Mouse (Mus musculus) liver (tissue): Measurements from ENCODE around the gene Foxb1.

Experiments
- DNase-seq: peaks from one replicate; pipeline ENCODE4 v3.0.0-alpha.2; 2020; ENCODE audit warnings: mixed read lengths

The Foxb1 gene

DNA sequence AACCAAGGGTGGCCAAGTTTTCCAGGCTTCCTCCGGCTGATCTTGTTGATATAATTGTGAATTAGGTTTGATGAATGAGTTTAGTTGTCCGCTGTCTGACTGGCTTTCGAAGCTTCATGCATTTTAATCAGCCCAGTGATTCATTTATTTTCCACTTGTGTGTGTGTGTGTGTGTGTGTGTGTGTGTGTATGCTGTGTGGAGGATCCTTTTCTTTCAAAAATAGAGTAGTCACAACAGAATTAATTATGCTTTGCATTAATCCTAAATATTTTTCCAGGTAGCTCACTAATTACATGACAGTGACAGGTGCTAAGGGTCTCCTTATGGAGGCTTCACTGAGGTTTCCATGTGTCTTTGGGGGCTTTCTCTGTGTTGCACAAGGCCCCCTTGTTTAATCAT lies 4.3 kb downstream of the Foxb1 start:
- no peak for DNase-seq

DNA sequence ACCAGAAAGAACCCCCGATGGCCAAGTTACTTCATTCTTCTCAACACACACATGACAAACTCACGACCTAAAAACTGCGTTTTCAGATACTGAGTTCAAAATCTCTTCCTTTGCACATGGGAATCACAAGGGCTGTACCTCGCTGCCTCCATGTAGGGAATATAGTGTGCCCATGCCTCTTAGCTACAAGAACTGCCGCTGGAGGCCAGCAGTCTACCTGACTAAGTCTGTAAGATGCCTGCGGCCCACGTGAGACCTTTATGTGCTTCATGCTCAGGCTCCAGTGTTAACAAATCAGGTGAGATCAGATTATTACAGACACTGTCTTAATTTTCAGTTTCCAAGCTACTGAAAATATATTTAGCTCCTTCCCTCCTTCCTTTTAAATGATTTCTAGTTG lies 4.7 kb downstream of the Foxb1 start:
- DNase-seq, result no peak

DNA sequence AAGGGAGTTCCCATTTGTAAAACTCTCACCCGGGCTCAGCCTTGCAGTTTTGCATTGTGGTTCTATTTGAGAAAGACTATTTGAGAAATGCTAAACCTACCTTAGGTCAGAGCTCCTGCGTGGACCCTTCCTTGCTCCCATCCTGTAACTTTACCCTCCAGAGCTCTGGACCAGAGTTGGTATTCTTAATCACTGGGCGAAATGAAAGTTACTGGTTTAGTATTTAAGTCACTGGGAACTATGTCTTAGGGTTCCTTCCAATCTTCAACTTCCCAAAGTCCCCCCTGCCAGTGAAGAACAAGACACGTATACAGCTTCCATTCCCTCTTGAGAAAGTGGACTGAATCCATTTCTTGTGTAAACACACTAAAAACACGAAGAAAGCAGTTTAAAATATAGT lies 5.6 kb downstream of the Foxb1 start:
- DNase-seq, result no peak

DNA sequence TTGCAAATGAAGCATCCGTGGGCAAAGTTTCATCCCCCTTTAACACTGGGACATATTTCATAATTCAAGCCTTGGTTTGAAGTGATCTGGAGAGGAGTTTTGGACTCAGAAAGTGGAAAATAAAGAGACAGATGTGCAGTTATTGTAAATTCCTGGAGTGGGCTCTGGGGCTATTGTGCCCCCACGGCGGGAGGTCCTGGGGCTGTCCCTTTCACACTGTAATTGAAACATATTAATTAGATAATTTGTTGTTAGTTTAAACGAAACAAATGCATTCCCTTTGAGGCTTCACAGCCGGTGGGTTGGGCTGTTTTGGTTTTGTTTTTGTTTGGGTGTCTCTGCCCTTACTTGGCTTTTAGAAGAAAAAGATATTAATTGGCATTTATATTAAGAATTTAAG lies 6.0 kb downstream of the Foxb1 start:
- DNase-seq, result no peak

DNA sequence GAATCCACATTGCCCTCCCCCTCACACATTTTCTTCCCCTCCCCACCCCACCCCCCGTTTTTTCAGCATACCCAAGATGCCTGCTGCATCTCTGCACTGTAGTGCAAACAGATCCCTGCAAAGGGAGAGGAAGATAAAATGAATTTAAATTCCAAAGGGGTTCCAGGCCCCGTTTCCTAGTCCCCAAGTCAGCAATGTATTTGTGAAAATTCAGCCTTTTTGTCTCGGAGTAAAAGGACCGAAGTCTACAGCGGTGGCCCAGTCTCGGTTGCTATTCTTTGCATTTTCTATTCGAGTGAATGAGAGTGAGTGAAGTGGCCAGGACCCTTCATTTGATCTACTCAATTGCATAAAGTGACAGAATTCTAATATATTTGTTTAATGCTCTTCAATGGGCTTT lies 6.4 kb downstream of the Foxb1 start:
- no peak for DNase-seq

DNA sequence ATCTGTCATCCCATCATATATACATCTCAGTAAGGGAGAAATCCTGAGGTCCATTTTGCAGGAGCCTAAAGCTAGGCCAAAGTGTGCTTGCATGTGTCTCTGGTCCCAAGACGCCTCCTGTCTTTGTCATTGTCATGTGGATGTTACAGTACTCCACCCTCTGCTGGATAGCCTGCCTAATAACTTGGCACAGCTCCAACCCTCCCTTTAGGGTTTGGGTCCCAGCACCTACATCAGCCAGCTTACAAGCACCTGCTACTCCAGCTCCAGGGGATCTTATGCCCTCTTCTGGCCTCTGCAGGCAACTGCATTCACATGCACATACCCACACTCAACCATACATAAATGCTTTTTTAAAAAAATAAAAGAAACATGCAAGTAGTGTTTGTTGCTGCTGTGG lies 12.8 kb downstream of the Foxb1 start:
- no peak for DNase-seq

DNA sequence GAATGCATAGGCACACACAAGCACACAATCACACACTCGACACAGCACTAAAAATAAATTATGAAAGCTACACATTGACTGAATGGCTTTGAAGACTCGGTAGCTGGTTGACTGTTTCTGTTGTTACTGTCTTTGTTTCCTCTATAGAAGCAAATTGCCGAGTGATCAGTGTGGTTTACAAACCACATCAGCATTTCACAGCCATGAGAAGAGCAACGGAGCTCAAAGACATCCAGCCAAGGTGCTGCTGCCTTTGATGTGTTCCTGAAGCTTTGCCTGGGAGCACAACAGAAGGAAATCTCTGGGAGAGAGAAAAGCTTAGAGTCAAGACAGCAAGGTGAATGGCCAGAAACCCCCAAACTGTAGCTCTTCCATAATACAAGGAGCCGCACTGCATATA lies 32.0 kb downstream of the Foxb1 start:
- DNase-seq, result no peak

DNA sequence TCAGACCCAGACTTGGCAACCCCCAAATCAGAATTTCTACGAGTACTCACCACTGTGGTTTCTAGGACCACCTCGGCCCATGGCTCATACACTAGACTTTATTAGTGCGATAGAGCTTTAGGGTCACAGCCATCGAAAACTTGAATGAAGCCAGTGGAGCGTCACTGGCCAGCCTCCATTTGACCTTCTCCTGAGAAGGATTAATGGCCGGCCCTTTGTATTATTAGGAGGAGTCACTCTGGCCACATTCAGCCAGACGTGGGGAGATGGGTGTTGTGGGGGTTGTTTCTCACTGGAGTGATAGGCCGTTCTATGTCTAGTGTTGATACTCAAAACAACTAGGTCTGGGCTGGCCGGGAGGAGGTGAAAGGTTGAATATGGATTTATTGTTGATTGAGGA lies 42.3 kb downstream of the Foxb1 start:
- no peak for DNase-seq

DNA sequence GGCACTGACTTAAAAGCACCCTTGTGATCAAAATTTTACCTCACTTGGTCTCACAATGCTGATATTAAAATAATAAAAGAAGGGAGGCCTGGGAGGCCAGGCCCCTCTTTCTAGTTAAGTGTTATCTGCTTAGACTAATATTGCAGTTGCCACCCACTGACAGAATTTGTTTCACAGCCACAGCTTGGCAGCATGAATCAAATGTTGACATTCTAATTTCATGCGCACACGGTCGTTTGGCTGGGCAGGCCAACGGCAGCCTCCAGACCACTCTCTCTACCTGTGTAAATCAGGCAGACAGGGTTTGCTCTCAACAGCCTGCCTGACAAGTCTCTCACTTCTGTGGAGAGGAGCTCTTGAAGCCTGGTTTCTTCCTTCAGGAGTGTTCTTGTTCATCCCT lies 44.4 kb downstream of the Foxb1 start:
- no peak for DNase-seq

DNA sequence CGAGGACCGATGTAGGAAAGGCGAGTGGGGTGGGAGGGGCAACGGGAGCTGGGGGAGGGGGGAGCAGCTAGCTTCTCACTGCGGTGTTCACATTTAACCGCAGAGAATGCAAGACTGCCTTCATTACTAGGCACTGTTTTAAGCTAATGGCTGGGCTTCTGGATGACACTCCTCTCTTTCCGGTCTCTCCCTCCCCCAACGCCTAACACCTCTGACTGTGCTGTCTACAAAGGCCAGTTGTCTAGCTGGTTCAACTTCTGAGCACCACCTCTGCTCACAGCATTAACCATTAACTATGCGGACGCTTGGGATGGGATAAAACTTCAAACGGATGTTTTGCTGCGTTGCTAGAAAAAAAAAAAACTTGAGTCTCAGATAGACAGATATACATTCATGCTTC lies 45.3 kb downstream of the Foxb1 start:
- DNase-seq, result peak; percentile 39

DNA sequence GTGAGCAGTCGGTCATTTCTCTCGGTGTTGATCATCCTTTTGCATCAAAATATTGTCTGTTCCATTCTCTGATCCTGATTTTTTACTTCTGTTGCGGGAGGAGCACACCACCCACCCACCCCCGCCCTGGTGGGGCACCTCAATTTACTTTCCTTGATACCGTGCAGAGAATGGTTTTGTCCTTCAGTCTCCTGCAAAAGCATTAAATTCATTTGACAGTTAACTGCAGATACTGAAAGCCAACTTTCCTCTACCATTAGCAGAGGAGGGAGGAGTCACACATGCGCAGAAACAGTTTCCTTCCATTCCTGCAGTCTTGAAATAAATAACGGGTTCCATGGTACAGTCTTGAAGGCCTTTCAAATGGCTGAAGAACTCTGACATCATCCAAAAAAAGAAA lies 46.4 kb downstream of the Foxb1 start:
- DNase-seq, result no peak

DNA sequence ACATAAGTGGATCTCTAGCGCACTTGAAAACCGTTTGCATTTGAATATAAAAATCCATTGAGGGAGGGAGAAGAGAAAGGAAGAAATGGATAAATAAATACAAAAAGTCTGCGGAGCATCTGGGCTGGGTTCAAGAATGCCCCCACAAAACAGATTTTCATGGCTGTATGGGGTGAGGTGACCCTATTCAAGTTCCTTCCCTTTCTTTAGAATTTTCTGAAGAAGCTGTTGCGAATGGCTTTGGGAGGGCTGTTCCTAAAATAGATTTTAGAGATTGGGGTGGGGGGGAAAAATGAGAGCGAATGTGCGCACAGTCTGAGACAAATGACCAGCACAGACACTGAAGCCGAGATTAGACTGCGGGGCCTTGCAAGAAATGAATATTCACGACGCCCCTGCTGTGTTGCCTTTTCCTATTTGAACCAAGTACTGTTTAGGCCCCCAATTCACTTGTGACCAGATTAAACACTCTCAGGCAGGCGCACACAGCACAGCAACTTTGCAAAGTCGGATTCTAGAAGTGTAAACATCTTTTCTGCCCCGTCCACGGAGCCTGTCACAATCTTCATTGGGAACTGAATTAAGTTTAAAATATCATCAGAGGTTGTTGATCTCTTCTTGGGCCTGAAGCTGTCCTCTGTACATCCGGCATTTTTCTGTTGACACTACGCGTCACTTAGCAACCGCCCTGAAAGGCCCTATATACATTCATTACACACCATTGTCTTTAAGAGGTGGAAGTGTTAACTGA lies 47.0 kb downstream of the Foxb1 start:
- no peak for DNase-seq

DNA sequence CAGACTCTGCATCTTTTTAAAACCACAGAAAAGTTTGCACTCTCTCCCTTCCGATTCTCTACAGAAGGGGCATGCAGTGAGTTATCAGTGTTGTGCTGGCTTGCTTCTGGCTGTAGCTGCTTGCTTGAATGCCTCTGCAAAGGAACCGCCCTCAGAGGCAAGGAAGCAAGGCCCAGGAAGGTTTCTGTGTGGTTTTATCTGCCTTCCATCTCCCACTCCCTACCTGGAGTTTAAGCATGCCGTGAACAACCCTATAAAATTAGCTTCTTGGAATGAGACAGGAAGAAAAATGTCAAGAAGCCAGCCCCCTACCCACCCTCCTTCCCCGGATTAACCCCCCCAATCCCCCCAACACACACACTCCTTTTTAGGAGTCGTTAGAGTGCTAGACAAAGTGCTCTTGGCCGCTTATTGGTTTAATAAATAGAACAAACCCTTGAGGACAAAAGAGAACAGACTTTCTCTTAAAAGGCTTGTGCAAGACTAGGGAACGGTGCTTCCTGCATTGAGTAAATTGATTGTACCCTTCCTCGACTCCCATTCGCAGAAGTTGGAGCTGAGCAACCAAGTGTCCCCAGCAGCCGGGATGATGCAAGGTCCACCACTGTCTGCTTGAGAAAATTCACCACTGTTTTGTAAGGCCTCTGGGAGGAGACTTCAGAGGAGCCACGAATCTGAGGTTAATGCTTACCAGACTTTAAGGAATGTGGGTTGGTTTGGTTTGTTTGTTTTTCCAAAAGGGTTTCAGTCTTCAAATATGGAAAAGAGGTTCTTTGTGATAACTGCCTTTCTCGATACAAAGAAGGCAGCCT lies 47.8 kb downstream of the Foxb1 start:
- no peak for DNase-seq
